Mouse (Mus musculus) cerebellum, adult 2 months (tissue): Measurements from ENCODE around the gene Gpc6.

ENCODE experiments used
- CTCF ChIP-seq: fragments of 200-500 bp; IDR thresholded peaks from 2 replicates; pipeline ENCODE4 v1.5.1; 2011; ENCODE audit warnings: low read depth, mild to moderate bottlenecking, control low read depth, low read length, moderate library complexity, borderline replicate concordance; ENCODE audit not compliant: insufficient read depth
- POLR2A ChIP-seq: fragments of 200-500 bp; IDR thresholded peaks from 2 replicates; pipeline ENCODE4 v1.6.1; 2011; ENCODE audit warnings: low read length, control low read depth, borderline replicate concordance; ENCODE audit not compliant: insufficient read depth

GRCm38 (mm10) chr14:117369331-117369866, 444.3 kb downstream of the Gpc6 start:
- no peak for TF ChIP-seq POLR2A
- TF ChIP-seq CTCF = no peak
